Mouse (Mus musculus): ENCODE data around the gene Mterf4. TPM values are rescaled to one million over a fixed set of nuclear protein-coding genes. Genes with fewer than 3 reads are reported as not detected.

Gene Mterf4
- polyA plus RNA-seq, 1 experiment from 2014 or later = 38.0 TPM

DNA sequence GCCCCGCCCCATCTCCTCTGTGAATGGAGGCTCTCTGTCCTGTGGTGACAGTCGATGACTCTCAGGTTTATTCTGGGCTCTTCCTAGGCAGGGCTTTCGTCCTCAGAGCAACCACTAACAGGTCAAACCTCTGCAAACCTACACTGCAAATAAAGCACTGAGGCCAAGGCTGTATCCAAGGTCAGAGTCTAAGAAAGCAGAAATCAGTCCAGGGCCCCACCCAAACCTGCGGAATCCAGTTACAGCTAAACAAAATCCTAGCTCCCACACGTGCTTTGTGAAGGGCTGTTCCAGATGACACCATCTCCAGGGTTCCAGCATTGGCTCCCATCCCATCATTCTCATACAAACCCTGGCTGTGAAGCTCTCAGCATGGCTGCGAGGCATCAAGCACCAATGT lies 30.2 kb downstream of the Mterf4 start:
- ATAC-seq (ENCODE audit: insufficient number of reproducible peaks, low FRiP score, low TSS enrichment, low read depth) = no peak
- H3K9ac ChIP-seq (ENCODE audit: low read length) = no peak overlapping the region
- no peaks in the 10 kb centered on the region for H3K27me3 ChIP-seq (ENCODE audit: control insufficient read depth, insufficient read depth, low read length)
- WGBS = 79% methylated on average over 6 of the region's 6 CpGs
- no peak overlapping the region for H3K27ac ChIP-seq (replicated peaks; ENCODE audit: low read depth, low read length)
- H3K36me3 ChIP-seq (ENCODE audit: control insufficient read depth, insufficient read depth, low read length) = no peaks in the 10 kb centered on the region; the same call in 1 of the 2 replicates
- no peak overlapping the region for H3K4me2 ChIP-seq (ENCODE audit: low read depth, severe bottlenecking)
- H3K4me3 ChIP-seq (ENCODE audit: low read depth, low read length) = no peak overlapping the region
- no peak for DNase-seq (ENCODE audit: low spot score)
- no peaks in the 10 kb centered on the region for H3K9me3 ChIP-seq (ENCODE audit: control insufficient read depth, low read length)
- 0 out of 2 replicates have a peak, but pooled peaks cover 4% of the 10 kb centered on the region for H3K4me1 ChIP-seq (ENCODE audit: control insufficient read depth, insufficient read depth, low read length)

DNA sequence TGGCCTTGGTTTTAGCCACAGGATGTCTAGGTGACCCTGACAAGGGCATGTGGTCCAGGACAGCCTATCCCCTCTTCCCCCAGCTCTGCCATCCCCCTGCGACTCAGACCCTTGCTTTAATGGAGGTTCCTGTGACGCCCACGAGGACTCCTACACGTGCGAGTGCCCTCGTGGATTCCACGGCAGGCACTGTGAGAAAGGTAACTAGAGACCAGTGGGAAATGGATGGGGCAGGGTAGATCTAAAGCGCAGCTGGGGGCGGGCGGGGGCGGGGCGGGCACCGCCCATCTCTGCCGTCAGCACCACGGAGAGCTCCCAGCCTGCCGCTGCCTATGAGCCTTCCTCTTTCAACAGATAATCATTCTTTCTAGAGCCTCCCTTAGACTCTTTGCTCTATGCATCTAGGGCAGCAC lies 33.3 kb downstream of the Mterf4 start:
- 2% methylated on average over 16 of the region's 16 CpGs for WGBS
- Histone ChIP-seq H3K4me2 (ENCODE audit: low read depth, severe bottlenecking) (no peak overlapping the region), H3K9me3 (ENCODE audit: control insufficient read depth, low read length) (no peaks in the 10 kb centered on the region), H3K4me1 (ENCODE audit: control insufficient read depth, insufficient read depth, low read length) (no peaks in the 10 kb centered on the region), H3K9ac (ENCODE audit: low read length) (no peak overlapping the region), H3K4me3 (ENCODE audit: low read depth, low read length) (no peak overlapping the region), H3K27me3 (ENCODE audit: control insufficient read depth, insufficient read depth, low read length) (no peaks in the 10 kb centered on the region), H3K36me3 (ENCODE audit: control insufficient read depth, insufficient read depth, low read length) (no peaks in the 10 kb centered on the region; the same call in 1 of the 2 replicates), H3K27ac (replicated peaks; ENCODE audit: low read depth, low read length) (no peak overlapping the region)
- peak; percentile 78 for DNase-seq (ENCODE audit: low spot score)
- ATAC-seq (ENCODE audit: insufficient number of reproducible peaks, low FRiP score, low TSS enrichment, low read depth) = peak; percentile 65; the same call in 1 of the 2 replicates

DNA sequence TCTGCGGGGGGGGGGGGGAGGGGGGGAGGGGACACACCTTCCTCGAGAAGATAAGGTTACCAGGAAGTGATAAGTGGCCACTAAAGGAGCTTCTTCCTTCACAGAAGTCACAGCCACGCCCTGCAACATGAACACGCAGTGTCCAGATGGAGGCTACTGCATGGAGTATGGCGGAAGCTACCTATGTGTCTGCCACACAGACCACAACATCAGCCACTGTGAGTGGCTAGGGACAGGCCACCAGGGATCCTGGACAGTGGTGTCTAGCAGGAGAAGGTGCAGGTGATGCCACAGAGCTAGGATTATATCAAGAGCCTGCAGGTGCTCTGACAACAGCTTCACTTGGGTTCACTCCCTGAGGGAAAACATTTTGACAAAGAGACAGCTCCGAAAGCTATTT lies 34.0 kb downstream of the Mterf4 start:
- no peak overlapping the region for H3K4me2 ChIP-seq (ENCODE audit: low read depth, severe bottlenecking)
- H3K4me3 ChIP-seq (ENCODE audit: low read depth, low read length) = no peak overlapping the region
- ATAC-seq (ENCODE audit: insufficient number of reproducible peaks, low FRiP score, low TSS enrichment, low read depth) = no peak
- no peaks in the 10 kb centered on the region for H3K27me3 ChIP-seq (ENCODE audit: control insufficient read depth, insufficient read depth, low read length)
- H3K9me3 ChIP-seq (ENCODE audit: control insufficient read depth, low read length) = no peaks in the 10 kb centered on the region
- no peaks in the 10 kb centered on the region; the same call in 1 of the 2 replicates for H3K36me3 ChIP-seq (ENCODE audit: control insufficient read depth, insufficient read depth, low read length)
- no peak overlapping the region for H3K9ac ChIP-seq (ENCODE audit: low read length)
- DNase-seq (ENCODE audit: low spot score) = no peak
- H3K27ac ChIP-seq (replicated peaks; ENCODE audit: low read depth, low read length) = no peak overlapping the region
- no peaks in the 10 kb centered on the region for H3K4me1 ChIP-seq (ENCODE audit: control insufficient read depth, insufficient read depth, low read length)
- 77% methylated on average over 5 of the region's 6 CpGs for WGBS

DNA sequence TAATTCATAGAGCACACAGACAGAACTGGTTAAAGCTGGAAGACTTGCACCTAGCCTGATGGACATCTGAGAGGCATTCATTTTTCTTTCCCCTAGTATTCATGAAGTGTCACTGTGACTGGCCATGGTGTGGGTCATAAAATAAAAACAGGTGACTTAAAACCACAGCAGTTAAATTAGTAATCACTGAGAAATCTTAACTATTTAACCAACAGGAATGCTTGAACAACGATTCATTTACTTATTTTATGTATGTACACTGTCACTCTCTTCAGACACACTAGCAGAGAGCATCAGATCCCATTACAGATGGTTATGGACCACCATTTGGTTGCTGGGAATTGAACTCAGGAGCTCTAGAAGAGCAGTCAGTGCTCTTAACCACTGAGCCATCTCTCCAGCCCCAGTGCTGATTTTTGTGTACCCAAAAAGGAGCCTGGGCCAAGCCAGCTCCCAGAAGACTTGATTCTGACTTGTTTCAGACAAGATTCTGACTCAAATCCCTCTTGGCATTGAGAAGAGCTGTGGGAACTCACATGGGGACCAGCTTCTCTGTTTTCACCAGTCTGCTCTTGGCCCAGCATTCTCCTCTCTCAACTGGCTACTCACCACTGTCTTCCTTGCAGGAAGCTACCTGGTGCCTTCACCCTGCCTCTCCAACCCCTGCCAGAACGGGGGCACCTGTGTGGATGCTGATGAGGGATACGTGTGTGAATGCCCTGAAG lies 35.0 kb downstream of the Mterf4 start:
- 47% methylated on average over 3 of the region's 3 CpGs for WGBS
- Histone ChIP-seq H3K9ac (ENCODE audit: low read length) (no peak overlapping the region), H3K36me3 (ENCODE audit: control insufficient read depth, insufficient read depth, low read length) (no peaks in the 10 kb centered on the region; the same call in 1 of the 2 replicates), H3K4me2 (ENCODE audit: low read depth, severe bottlenecking) (no peak overlapping the region), H3K27me3 (ENCODE audit: control insufficient read depth, insufficient read depth, low read length) (no peaks in the 10 kb centered on the region), H3K4me3 (ENCODE audit: low read depth, low read length) (no peak overlapping the region), H3K4me1 (ENCODE audit: control insufficient read depth, insufficient read depth, low read length) (no peaks in the 10 kb centered on the region), H3K9me3 (ENCODE audit: control insufficient read depth, low read length) (no peaks in the 10 kb centered on the region), H3K27ac (replicated peaks; ENCODE audit: low read depth, low read length) (no peak overlapping the region)
- no peak for ATAC-seq (ENCODE audit: insufficient number of reproducible peaks, low FRiP score, low TSS enrichment, low read depth)
- DNase-seq (ENCODE audit: low spot score) = no peak

DNA sequence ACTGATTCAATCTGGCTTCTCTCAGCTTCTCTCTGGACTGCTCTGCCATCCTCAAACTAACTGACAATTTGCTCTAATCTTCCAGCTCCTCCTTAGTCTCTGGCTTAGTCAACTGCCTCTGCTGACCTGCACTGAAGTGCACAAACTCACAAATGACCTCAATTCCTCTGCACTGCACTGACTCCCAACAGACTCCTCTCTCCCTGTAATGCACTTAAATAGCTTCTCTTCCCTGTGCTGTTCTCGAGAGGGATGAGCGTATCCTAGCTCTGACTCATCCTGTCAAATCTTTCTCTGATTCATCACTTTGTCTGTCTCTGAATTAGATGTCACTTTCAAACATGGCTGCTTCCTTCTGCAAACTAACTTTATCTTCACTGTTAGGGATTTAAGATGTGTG lies 37.5 kb downstream of the Mterf4 start:
- ATAC-seq (ENCODE audit: insufficient number of reproducible peaks, low FRiP score, low TSS enrichment, low read depth) (no peak), DNase-seq (ENCODE audit: low spot score) (no peak)
- WGBS = 95% methylated on average over 2 of the region's 2 CpGs

DNA sequence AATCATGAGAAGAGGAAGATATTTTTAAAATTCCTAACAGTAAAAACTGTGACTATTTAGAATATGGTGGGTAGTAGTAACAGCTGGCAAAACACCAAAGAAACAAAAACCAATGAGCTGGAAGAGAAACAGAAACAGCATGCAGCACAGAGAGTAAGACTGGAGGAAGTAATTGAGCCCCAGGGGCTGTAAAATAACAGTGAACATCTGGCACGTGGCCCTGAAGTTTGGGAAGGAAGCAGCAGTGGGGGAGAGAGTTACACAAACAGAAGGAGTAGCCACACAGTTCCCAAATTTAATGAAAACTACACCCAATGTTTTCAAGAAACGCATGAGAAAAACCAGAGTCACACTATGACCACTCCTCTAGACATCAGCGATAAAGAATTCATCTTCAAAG lies 38.5 kb downstream of the Mterf4 start:
- Histone ChIP-seq H3K9ac (ENCODE audit: low read length) (no peak overlapping the region), H3K27me3 (ENCODE audit: control insufficient read depth, insufficient read depth, low read length) (no peaks in the 10 kb centered on the region), H3K36me3 (ENCODE audit: control insufficient read depth, insufficient read depth, low read length) (no peaks in the 10 kb centered on the region; the same call in 1 of the 2 replicates), H3K4me2 (ENCODE audit: low read depth, severe bottlenecking) (no peak overlapping the region), H3K4me1 (ENCODE audit: control insufficient read depth, insufficient read depth, low read length) (no peaks in the 10 kb centered on the region), H3K4me3 (ENCODE audit: low read depth, low read length) (no peak overlapping the region), H3K27ac (replicated peaks; ENCODE audit: low read depth, low read length) (no peak overlapping the region), H3K9me3 (ENCODE audit: control insufficient read depth, low read length) (no peaks in the 10 kb centered on the region)
- no peak for ATAC-seq (ENCODE audit: insufficient number of reproducible peaks, low FRiP score, low TSS enrichment, low read depth)
- no peak for DNase-seq (ENCODE audit: low spot score)
- WGBS = 43% methylated on average over 3 of the region's 3 CpGs

More for the DNA sequence above, 37.5 kb downstream of the Mterf4 start:
- Histone ChIP-seq H3K4me3 (ENCODE audit: low read depth, low read length) (no peak overlapping the region), H3K9me3 (ENCODE audit: control insufficient read depth, low read length) (no peaks in the 10 kb centered on the region), H3K27ac (replicated peaks; ENCODE audit: low read depth, low read length) (no peak overlapping the region), H3K4me2 (ENCODE audit: low read depth, severe bottlenecking) (no peak overlapping the region), H3K9ac (ENCODE audit: low read length) (no peak overlapping the region), H3K36me3 (ENCODE audit: control insufficient read depth, insufficient read depth, low read length) (no peaks in the 10 kb centered on the region), H3K27me3 (ENCODE audit: control insufficient read depth, insufficient read depth, low read length) (no peaks in the 10 kb centered on the region), H3K4me1 (ENCODE audit: control insufficient read depth, insufficient read depth, low read length) (no peaks in the 10 kb centered on the region)

DNA sequence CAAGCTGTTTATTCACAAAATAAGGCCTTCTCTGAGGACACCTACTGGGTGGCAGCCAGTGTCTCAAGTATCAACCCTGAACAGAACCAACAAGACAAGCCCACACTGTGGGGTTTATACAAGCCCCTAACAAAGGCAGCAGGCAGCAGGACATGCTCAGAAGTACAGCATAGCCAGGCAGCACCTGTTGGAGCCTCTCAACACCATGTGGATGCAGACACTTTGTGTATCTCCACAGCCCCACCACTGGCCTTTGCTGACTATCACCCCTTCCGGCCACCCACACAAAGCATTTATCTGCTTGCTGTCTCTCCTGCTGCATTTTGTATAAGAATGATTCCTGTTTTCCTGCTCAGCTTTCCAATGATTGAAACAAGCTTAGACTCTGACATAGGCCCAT lies 48.2 kb downstream of the Mterf4 start:
- ATAC-seq (ENCODE audit: insufficient number of reproducible peaks, low FRiP score, low TSS enrichment, low read depth) (no peak), DNase-seq (ENCODE audit: low spot score) (no peak)
- Histone ChIP-seq H3K36me3 (ENCODE audit: control insufficient read depth, insufficient read depth, low read length) (no peaks in the 10 kb centered on the region; the same call in 1 of the 2 replicates), H3K27me3 (ENCODE audit: control insufficient read depth, insufficient read depth, low read length) (no peaks in the 10 kb centered on the region), H3K4me1 (ENCODE audit: control insufficient read depth, insufficient read depth, low read length) (peaks cover 2% of the 10 kb centered on the region; the same call in 1 of the 2 replicates), H3K4me2 (ENCODE audit: low read depth, severe bottlenecking) (no peak overlapping the region), H3K9ac (ENCODE audit: low read length) (no peak overlapping the region), H3K9me3 (ENCODE audit: control insufficient read depth, low read length) (no peaks in the 10 kb centered on the region), H3K4me3 (ENCODE audit: low read depth, low read length) (no peak overlapping the region), H3K27ac (replicated peaks; ENCODE audit: low read depth, low read length) (no peak overlapping the region)
- 94% methylated on average over 1 of the region's 1 CpGs for WGBS

DNA sequence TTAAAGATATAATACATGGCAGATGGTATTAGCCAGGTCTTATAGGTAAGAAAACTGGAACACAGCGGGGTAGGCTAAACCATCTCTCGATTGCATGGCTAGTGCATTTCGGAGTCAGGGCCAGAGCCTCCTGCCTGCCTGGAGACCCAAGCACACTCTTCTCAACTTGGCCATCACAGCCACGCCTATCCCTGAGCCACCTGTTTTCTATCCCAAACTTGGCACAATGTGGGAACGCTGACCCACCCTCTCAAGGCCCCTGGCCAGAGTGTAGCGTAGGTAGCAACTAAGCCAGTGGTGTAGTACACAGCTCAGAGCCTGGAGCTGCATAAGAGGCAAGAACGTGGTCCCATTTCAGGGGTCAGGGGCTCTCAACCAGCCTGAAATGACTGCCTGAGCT lies 50.0 kb downstream of the Mterf4 start:
- Histone ChIP-seq H3K9ac (ENCODE audit: low read length) (no peak overlapping the region), H3K36me3 (ENCODE audit: control insufficient read depth, insufficient read depth, low read length) (no peaks in the 10 kb centered on the region), H3K4me2 (ENCODE audit: low read depth, severe bottlenecking) (no peak overlapping the region), H3K9me3 (ENCODE audit: control insufficient read depth, low read length) (no peaks in the 10 kb centered on the region), H3K4me3 (ENCODE audit: low read depth, low read length) (no peak overlapping the region), H3K27ac (replicated peaks; ENCODE audit: low read depth, low read length) (no peak overlapping the region), H3K27me3 (ENCODE audit: control insufficient read depth, insufficient read depth, low read length) (no peaks in the 10 kb centered on the region), H3K4me1 (ENCODE audit: control insufficient read depth, insufficient read depth, low read length) (peaks cover 9% of the 10 kb centered on the region)
- DNase-seq (ENCODE audit: low spot score) = no peak
- ATAC-seq (ENCODE audit: insufficient number of reproducible peaks, low FRiP score, low TSS enrichment, low read depth) = no peak
- 87% methylated on average over 7 of the region's 7 CpGs for WGBS

DNA sequence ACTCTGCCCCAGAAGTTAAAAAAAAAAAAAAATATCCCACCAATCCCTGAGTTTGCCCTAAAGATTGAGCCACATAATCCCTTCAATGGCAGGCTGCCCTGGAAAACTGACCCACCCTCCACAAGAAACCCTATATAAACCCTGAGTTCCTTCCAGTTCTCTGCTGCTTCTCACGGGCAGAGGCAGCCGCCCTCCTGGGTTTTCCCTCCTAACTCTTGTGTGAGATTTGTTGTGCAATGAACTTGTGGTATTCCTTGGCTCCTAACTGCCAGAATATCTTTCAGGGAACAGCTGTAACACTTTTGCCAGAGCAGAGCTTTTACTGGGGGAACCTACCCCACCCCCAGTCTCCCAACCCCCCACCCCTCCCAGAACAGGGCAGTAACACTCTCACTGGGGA lies 53.1 kb downstream of the Mterf4 start:
- no peak overlapping the region for H3K27ac ChIP-seq (replicated peaks; ENCODE audit: low read depth, low read length)
- H3K27me3 ChIP-seq (ENCODE audit: control insufficient read depth, insufficient read depth, low read length) = no peaks in the 10 kb centered on the region
- DNase-seq (ENCODE audit: low spot score) (no peak), ATAC-seq (ENCODE audit: insufficient number of reproducible peaks, low FRiP score, low TSS enrichment, low read depth) (no peak)
- H3K4me3 ChIP-seq (ENCODE audit: low read depth, low read length) = no peak overlapping the region
- H3K4me2 ChIP-seq (ENCODE audit: low read depth, severe bottlenecking) = no peak overlapping the region
- no peaks in the 10 kb centered on the region for H3K9me3 ChIP-seq (ENCODE audit: control insufficient read depth, low read length)
- no peaks in the 10 kb centered on the region for H3K36me3 ChIP-seq (ENCODE audit: control insufficient read depth, insufficient read depth, low read length)
- H3K4me1 ChIP-seq (ENCODE audit: control insufficient read depth, insufficient read depth, low read length) = peaks cover 9% of the 10 kb centered on the region
- WGBS = 25% methylated on average over 2 of the region's 2 CpGs
- H3K9ac ChIP-seq (ENCODE audit: low read length) = no peak overlapping the region
